Mouse (Mus musculus): ENCODE data around the gene Spag7. TPM values are rescaled to one million over a fixed set of nuclear protein-coding genes. Genes with fewer than 3 reads are reported as not detected.
A peak's percentile ranks its signal among the peaks of the same experiment; 100 is the strongest.

Gene Spag7
- polyA plus RNA-seq, 1 experiment from 2014 or later: 156 TPM

DNA sequence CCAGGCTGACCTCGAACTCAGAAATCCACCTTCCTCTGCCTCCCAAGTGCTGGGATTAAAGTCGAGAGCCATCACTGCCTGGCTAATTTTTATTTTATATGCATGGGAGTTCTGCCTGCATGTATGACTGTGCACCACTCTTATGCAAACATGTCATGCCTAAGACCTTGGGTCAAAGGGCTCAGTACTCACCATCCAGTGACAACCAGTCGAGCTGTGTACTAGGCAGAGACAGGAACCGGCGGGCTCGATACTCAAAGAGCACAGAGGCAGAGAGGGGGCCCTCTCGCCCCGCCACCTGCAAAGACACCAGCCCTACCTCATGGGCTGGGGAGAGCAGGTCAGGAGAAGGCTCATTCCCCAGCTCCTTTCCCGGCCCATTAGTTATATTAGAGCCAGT is 8.9 kb upstream of the Spag7 start:
- WGBS: 78% methylated on average over 9 of the region's 9 CpGs
- Histone ChIP-seq H3K4me3 (ENCODE audit: low read depth, low read length) (no peak overlapping the region), H3K9ac (ENCODE audit: low read length) (0 out of 2 replicates have a peak overlapping the region, but pooled peaks have one; percentile 12), H3K27me3 (ENCODE audit: control insufficient read depth, insufficient read depth, low read length) (no peaks in the 10 kb centered on the region), H3K9me3 (ENCODE audit: control insufficient read depth, low read length) (no peaks in the 10 kb centered on the region), H3K4me1 (ENCODE audit: control insufficient read depth, insufficient read depth, low read length) (peaks cover 6% of the 10 kb centered on the region; the same call in 1 of the 2 replicates), H3K4me2 (ENCODE audit: low read depth, severe bottlenecking) (no peak overlapping the region), H3K27ac (replicated peaks; ENCODE audit: low read depth, low read length) (no peak overlapping the region), H3K36me3 (ENCODE audit: control insufficient read depth, insufficient read depth, low read length) (no peaks in the 10 kb centered on the region; the same call in none of the 2 replicates)
- ATAC-seq (ENCODE audit: insufficient number of reproducible peaks, low FRiP score, low TSS enrichment, low read depth): no peak
- no peak for DNase-seq (ENCODE audit: low spot score)

DNA sequence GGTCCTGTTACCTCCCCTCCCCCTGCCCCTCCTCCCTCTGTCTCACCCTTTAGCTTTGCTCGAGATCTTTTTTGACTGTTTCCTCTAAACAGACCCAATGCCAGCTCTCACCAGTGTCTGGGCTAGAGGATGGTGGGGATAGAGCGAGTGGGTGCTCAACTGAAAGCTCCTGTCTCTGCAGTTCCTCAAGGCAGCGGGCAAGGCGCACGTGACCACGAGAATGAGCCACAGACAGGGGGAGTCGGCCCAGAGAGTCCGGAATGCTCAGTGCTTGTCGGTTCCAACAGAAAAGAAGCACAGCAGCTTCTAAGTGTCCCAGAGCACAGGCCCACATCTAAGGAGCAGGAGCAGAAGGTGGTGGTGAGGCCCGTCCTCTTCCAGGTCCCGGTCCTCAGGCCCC is 5.3 kb upstream of the Spag7 start:
- Histone ChIP-seq H3K27ac (replicated peaks; ENCODE audit: low read depth, low read length) (no peak overlapping the region), H3K4me2 (ENCODE audit: low read depth, severe bottlenecking) (no peak overlapping the region), H3K36me3 (ENCODE audit: control insufficient read depth, insufficient read depth, low read length) (no peaks in the 10 kb centered on the region; the same call in none of the 2 replicates), H3K27me3 (ENCODE audit: control insufficient read depth, insufficient read depth, low read length) (no peaks in the 10 kb centered on the region), H3K9me3 (ENCODE audit: control insufficient read depth, low read length) (no peaks in the 10 kb centered on the region), H3K4me3 (ENCODE audit: low read depth, low read length) (no peak overlapping the region), H3K4me1 (ENCODE audit: control insufficient read depth, insufficient read depth, low read length) (peaks cover 6% of the 10 kb centered on the region), H3K9ac (ENCODE audit: low read length) (no peak overlapping the region)
- WGBS: 70% methylated on average over 11 of the region's 11 CpGs
- DNase-seq (ENCODE audit: low spot score) (no peak), ATAC-seq (ENCODE audit: insufficient number of reproducible peaks, low FRiP score, low TSS enrichment, low read depth) (no peak)

DNA sequence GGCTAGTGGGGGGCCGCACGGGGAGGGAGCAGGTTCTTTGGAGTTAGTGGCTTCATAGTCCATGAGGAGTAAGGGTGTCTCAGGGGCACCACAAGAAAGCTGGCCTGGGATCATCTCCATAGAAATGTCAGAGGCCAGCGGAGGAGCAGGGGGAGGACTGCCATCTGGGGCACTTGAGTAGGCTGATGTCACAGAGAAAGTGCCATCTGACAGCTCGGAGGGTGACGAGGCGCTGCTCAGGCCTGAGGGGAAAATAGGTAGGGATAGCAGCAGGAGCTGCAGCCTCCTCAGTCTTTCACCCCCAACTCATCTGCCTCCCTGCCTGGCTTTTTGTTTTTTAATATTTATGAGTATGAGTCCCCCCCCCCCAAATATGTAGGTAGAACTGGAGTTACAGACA is 4.8 kb upstream of the Spag7 start:
- Histone ChIP-seq H3K9me3 (ENCODE audit: control insufficient read depth, low read length) (no peaks in the 10 kb centered on the region), H3K4me1 (ENCODE audit: control insufficient read depth, insufficient read depth, low read length) (peaks cover 6% of the 10 kb centered on the region), H3K27me3 (ENCODE audit: control insufficient read depth, insufficient read depth, low read length) (no peaks in the 10 kb centered on the region), H3K27ac (replicated peaks; ENCODE audit: low read depth, low read length) (no peak overlapping the region), H3K36me3 (ENCODE audit: control insufficient read depth, insufficient read depth, low read length) (no peaks in the 10 kb centered on the region; the same call in none of the 2 replicates), H3K9ac (ENCODE audit: low read length) (no peak overlapping the region), H3K4me2 (ENCODE audit: low read depth, severe bottlenecking) (no peak overlapping the region), H3K4me3 (ENCODE audit: low read depth, low read length) (no peak overlapping the region)
- WGBS: 78% methylated on average over 6 of the region's 6 CpGs
- ATAC-seq (ENCODE audit: insufficient number of reproducible peaks, low FRiP score, low TSS enrichment, low read depth) (no peak), DNase-seq (ENCODE audit: low spot score) (no peak)

DNA sequence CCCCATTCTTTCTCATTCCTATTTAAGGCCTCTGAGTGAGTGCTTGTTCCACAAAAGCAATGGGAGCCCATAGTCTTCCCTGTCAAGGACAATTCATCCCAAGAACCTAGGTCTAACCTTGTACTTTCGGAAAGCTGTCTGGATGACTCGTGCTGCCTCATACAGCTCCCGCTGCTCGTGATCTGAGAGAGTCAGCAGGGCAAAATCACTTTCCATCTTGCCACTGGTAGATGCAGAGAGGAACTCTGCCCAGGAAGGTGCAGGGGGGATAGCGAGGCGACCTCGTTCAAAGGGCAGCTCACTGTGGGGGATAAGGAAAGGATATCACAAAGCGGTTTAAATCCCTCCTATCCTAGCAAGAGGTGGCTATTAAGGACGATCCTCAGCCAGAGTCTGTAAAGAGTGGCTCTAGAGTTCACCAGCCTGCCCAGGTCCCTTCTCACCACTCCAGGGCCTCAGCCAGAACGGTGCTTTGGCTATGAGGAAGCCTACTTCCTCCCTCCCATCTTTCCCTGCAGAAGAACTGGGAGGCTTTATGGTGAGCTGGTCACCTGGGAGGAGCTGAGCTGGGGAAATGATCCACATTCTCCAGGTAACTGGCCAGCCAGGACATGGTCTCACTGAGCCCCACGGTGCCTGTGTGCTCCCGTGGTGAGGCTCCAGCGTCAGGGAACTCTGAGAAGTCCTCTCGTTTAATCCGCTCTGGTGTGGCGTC is 2.3 kb upstream of the Spag7 start:
- Histone ChIP-seq H3K36me3 (ENCODE audit: control insufficient read depth, insufficient read depth, low read length) (no peaks in the 10 kb centered on the region; the same call in 1 of the 2 replicates), H3K27ac (replicated peaks; ENCODE audit: low read depth, low read length) (no peak overlapping the region), H3K4me3 (ENCODE audit: low read depth, low read length) (no peak overlapping the region), H3K9ac (ENCODE audit: low read length) (no peak overlapping the region), H3K27me3 (ENCODE audit: control insufficient read depth, insufficient read depth, low read length) (no peaks in the 10 kb centered on the region), H3K9me3 (ENCODE audit: control insufficient read depth, low read length) (no peaks in the 10 kb centered on the region), H3K4me1 (ENCODE audit: control insufficient read depth, insufficient read depth, low read length) (peaks cover 15% of the 10 kb centered on the region), H3K4me2 (ENCODE audit: low read depth, severe bottlenecking) (no peak overlapping the region)
- DNase-seq (ENCODE audit: low spot score) (no peak), ATAC-seq (ENCODE audit: insufficient number of reproducible peaks, low FRiP score, low TSS enrichment, low read depth) (no peak)
- 88% methylated on average over 16 of the region's 16 CpGs for WGBS

DNA sequence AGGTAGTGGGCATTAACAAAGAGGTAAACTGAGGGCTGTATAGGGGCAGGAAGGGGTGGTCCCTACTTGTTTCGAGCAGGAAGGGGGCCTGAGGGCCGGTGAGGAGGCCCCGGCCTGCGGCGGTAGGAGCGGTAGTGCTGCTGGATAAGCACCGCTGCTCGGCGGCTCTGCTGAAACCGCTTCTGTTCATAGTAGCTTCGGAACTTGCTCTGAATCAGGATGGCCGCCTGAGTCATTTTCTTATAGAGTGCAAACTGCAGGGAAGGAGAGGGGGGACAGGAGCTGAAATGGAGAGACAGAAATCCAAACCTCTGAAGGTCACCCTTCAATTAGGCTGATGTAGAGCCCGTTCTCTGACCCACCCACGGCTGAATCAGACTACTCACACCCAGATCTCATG is 1.3 kb upstream of the Spag7 start:
- Histone ChIP-seq H3K36me3 (ENCODE audit: control insufficient read depth, insufficient read depth, low read length) (peaks cover 3% of the 10 kb centered on the region), H3K4me3 (ENCODE audit: low read depth, low read length) (peak overlapping the region; percentile 57), H3K4me1 (ENCODE audit: control insufficient read depth, insufficient read depth, low read length) (peaks cover 15% of the 10 kb centered on the region), H3K9ac (ENCODE audit: low read length) (peak overlapping the region; percentile 69), H3K9me3 (ENCODE audit: control insufficient read depth, low read length) (no peaks in the 10 kb centered on the region), H3K27ac (replicated peaks; ENCODE audit: low read depth, low read length) (peak overlapping the region; percentile 89), H3K27me3 (ENCODE audit: control insufficient read depth, insufficient read depth, low read length) (no peaks in the 10 kb centered on the region), H3K4me2 (ENCODE audit: low read depth, severe bottlenecking) (peak overlapping the region; percentile 89)
- 61% methylated on average over 14 of the region's 14 CpGs for WGBS
- DNase-seq (ENCODE audit: low spot score) (no peak), ATAC-seq (ENCODE audit: insufficient number of reproducible peaks, low FRiP score, low TSS enrichment, low read depth) (no peak)

DNA sequence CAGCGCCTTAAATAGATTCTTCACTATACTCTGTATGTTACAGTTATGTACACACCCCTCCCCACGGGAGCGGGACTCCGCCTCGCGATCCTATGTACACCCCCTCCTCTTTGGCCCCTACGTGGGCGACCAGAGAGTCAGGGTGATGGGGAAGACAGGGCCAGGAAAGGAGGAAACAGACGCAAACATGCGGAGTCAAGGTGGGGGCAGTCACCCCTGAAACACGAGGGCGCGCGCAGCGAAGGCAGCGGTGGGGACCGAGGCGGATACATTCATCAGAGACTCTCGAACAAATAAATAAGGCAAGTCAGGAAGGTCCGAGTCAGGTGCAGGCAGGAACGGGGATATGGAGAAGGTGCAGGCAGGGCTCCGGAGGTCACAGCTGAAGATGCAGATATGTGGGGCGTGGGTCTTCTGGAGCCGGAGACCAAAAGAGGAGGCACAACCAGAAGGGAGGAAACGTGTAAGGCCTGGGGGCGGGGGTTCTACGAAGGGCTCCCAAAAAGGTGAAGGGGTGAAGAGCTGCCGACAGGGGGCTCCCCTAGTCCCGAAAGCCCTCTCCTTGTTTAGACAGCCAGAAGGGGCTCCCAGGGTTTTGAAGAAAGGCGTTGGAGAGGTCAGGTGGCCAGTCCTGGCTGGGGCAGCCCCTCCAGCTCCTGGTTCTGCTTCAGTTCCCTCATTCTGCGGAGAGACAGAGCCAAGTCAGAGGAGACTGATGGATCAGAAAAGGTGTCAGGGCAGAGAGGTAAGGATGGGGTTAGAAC is 548 bp upstream of the Spag7 start:
- under 1% methylated on average over 31 of the region's 31 CpGs for WGBS
- Histone ChIP-seq H3K36me3 (ENCODE audit: control insufficient read depth, insufficient read depth, low read length) (peaks cover 6% of the 10 kb centered on the region), H3K27ac (replicated peaks; ENCODE audit: low read depth, low read length) (peak overlapping the region; percentile 89)

DNA sequence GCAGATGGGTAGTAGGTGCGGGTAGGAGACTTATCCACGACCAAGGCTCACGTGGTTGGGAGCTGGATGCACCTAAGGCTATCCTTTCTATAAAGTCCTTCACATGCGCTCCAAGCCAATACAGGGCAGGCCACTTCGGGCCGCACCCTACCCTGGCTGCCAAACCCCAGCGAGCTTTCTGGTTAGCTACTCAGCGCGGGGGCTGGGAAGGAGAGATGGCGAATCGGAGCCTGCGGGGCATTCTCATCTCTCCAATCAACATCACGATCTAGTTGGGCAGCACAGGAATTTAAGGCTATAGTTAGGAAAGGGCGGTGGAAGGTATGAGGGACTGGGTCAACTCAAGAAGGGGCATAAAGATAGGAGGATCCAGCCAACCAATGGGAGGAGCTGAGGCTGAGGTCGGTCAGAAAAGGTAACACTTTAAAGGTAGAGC is 863 bp downstream of the Spag7 start:
- peak overlapping the region; percentile 88 for H3K27ac ChIP-seq (replicated peaks; ENCODE audit: low read depth, low read length)
- H3K4me1 ChIP-seq (ENCODE audit: control insufficient read depth, insufficient read depth, low read length): peaks cover 15% of the 10 kb centered on the region
- no peaks in the 10 kb centered on the region for H3K9me3 ChIP-seq (ENCODE audit: control insufficient read depth, low read length)
- H3K36me3 ChIP-seq (ENCODE audit: control insufficient read depth, insufficient read depth, low read length): peaks cover 15% of the 10 kb centered on the region
- under 1% methylated on average over 15 of the region's 15 CpGs for WGBS
- peak overlapping the region; percentile 57 for H3K4me3 ChIP-seq (ENCODE audit: low read depth, low read length)
- DNase-seq (ENCODE audit: low spot score): no peak
- H3K4me2 ChIP-seq (ENCODE audit: low read depth, severe bottlenecking): peak overlapping the region; percentile 79
- ATAC-seq (ENCODE audit: insufficient number of reproducible peaks, low FRiP score, low TSS enrichment, low read depth): peak; percentile 36; the same call in 1 of the 2 replicates
- H3K9ac ChIP-seq (ENCODE audit: low read length): peak overlapping the region; percentile 57
- H3K27me3 ChIP-seq (ENCODE audit: control insufficient read depth, insufficient read depth, low read length): no peaks in the 10 kb centered on the region

More for the DNA sequence above, 548 bp upstream of the Spag7 start:
- Histone ChIP-seq H3K4me2 (ENCODE audit: low read depth, severe bottlenecking) (peak overlapping the region; percentile 89), H3K4me1 (ENCODE audit: control insufficient read depth, insufficient read depth, low read length) (peaks cover 15% of the 10 kb centered on the region), H3K27me3 (ENCODE audit: control insufficient read depth, insufficient read depth, low read length) (no peaks in the 10 kb centered on the region), H3K9me3 (ENCODE audit: control insufficient read depth, low read length) (no peaks in the 10 kb centered on the region), H3K9ac (ENCODE audit: low read length) (peak overlapping the region; percentile 69), H3K4me3 (ENCODE audit: low read depth, low read length) (peak overlapping the region; percentile 57)
- ATAC-seq (ENCODE audit: insufficient number of reproducible peaks, low FRiP score, low TSS enrichment, low read depth) (peak; percentile 31), DNase-seq (ENCODE audit: low spot score) (peak; percentile 89)

DNA sequence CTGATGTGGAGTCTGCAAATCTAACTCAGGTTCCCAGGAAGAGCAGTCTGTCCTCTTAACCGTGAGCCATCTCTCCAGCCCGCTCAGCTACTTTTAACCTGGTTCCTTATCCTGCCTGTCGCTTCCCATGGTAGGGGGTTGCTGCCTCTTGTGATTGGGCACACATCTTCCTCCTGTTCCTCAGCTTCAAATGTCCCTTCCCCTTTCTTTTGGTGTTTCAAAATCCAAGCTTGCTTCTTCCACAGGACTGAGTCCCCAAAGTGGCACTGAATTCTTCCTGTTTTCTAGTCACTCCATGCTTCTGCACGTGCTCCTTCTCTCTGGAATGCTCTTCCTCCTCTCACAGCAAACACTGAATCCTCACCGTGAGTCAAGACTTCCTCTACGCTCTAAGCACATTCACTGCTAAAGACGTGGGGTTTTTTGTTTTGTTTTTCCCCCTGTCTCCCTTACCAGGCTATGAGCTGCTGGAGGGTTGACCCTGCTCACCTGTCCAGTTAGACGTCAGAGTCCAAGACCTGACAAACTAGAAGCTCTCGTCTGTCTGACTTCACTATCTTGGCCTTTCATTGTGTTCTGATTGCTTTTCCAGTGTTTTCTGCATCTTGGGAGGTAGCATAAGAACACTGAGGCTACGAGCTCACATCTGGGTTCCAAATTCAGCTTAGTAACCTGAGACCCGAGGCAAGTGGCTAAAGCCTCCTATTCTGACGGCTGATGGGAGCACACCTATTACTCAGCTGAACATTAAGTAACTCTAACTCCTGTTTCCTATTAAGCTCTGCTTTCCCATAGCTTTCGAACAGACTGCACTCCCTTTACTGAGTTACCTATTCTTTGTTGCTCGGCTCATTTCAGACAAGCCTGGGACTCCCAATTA is 1.7 kb downstream of the Spag7 start:
- Histone ChIP-seq H3K4me2 (ENCODE audit: low read depth, severe bottlenecking) (peak overlapping the region; percentile 79), H3K9ac (ENCODE audit: low read length) (peak overlapping the region; percentile 14; the same call in 1 of the 2 replicates), H3K4me1 (ENCODE audit: control insufficient read depth, insufficient read depth, low read length) (peaks cover 15% of the 10 kb centered on the region), H3K36me3 (ENCODE audit: control insufficient read depth, insufficient read depth, low read length) (peaks cover 17% of the 10 kb centered on the region), H3K27me3 (ENCODE audit: control insufficient read depth, insufficient read depth, low read length) (no peaks in the 10 kb centered on the region), H3K27ac (replicated peaks; ENCODE audit: low read depth, low read length) (peak overlapping the region; percentile 88), H3K9me3 (ENCODE audit: control insufficient read depth, low read length) (no peaks in the 10 kb centered on the region), H3K4me3 (ENCODE audit: low read depth, low read length) (peak overlapping the region; percentile 57)
- ATAC-seq (ENCODE audit: insufficient number of reproducible peaks, low FRiP score, low TSS enrichment, low read depth) (no peak), DNase-seq (ENCODE audit: low spot score) (peak; percentile 42)
- WGBS: 54% methylated on average over 14 of the region's 14 CpGs

Measured in limb, embryonic 11.5 days (tissue).